Mouse (Mus musculus) testis, adult 2 months (tissue): ENCODE data around the gene Gm21060.

Experiments
- CTCF ChIP-seq: fragments of 200-500 bp; IDR thresholded peaks from 2 replicates; pipeline ENCODE4 v1.5.1; 2012; ENCODE audit warnings: low read depth, mild to moderate bottlenecking, inconsistent platforms, low read length, moderate library complexity; ENCODE audit not compliant: control insufficient read depth, insufficient read depth, insufficient replicate concordance
- POLR2A ChIP-seq: fragments of 200-500 bp; IDR thresholded peaks from 2 replicates; pipeline ENCODE4 v1.6.1; 2012; ENCODE audit warnings: low read depth, mild to moderate bottlenecking, inconsistent platforms, low read length, moderate library complexity; ENCODE audit not compliant: control insufficient read depth

GRCm38 (mm10) chr19:61264933-61265332 lies 31.9 kb downstream of the Gm21060 start:
- TF ChIP-seq CTCF, result no peak
- no peak for TF ChIP-seq POLR2A
